Mouse (Mus musculus) WW6 (cell line): ENCODE measurements around the gene Ptpn22.
"Not testable (repeated sequence)": the region's sequence is repeated elsewhere in the genome, so short reads cannot be mapped to it uniquely, and the experiment has no call there.

Experiments used
- DNase-seq: peaks from one replicate; pipeline ENCODE4 v3.0.0-alpha.2; 2013; ENCODE audit warnings: low read depth, low spot score

The Ptpn22 gene

DNA sequence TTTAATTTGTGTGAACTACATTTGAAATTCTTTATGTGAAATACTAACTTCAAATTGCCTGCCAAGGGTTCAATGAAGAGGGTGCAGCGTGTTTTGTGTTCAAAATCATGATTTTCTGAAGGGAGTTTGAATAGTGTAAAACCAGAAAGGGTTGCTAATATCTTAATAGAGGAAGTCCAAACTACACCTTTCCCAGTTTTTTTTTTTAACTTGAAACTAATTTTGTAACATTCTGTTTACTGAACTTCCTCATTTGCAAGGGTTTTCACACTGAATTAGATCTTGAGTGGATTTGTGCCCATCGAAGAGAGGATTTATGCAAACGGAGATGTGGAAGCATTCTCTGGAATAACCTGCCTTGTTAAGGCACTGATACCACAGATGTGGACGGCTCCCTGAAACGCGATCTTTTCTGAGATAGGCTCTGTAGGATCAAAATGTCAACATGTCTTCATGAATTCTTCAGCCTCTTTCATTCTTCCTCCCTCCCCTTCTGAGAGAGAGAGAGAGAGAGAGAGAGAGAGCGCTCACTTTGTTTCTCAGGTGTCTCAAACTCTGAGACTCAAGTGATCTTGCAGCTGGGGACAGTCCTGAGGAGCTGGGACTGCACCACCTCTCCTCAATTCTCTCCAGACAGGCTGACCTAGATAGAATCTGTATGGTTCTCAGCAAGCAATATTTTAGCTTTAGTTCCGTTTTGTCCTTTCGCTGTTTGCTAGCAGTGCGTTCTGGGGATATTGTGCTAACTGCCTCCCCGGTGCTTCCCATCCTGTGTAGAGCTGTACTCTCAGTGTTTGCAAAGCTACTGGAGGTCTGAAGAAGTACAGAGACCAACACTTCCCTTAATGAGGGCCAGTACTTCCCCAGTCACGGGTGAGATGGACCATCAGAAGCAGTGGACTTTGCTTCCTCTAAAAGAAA, at the start of gene Ptpn22:
Gene Ptpn22, plus strand, starts transcription at position 915 of the 921 bp plus-strand sequence.
- DNase-seq: no peak

DNA sequence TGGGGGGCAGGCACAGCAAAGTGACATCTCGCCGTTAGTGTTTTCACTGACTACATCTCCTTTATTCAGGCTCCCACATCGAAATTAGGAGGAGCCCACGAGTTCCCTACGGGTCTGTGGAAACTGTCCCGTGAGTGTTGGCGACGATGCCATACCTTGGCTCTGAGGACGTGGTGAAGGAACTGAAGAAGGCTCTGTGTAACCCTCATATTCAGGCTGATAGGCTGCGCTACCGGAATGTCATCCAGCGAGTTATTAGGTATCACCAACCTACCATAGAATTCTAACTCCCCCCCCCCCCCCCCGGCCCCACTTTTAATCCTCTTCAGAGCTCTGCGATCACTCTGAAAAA, 49.8 kb upstream of the Ptpn22 start:
- no peak for DNase-seq

DNA sequence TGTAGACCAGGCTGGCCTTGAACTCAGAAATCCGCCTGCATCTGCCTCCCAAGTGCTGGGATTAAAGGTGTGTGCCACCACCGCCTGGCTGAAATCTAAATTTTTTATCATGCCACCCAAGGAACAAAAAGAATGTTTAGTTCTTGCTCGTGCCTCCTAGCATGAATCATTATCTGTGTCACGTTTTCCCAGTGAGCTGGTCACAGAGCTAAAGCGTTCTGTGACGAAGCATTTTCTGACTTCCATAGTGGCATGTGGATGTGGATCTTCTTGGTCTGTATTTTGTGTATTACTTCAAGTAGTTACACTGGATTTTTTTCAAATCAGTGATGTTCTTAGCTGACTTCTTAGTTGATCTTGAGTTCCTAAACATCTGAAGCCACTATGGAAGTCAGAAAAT, 48.6 kb upstream of the Ptpn22 start:
- DNase-seq: no peak

DNA sequence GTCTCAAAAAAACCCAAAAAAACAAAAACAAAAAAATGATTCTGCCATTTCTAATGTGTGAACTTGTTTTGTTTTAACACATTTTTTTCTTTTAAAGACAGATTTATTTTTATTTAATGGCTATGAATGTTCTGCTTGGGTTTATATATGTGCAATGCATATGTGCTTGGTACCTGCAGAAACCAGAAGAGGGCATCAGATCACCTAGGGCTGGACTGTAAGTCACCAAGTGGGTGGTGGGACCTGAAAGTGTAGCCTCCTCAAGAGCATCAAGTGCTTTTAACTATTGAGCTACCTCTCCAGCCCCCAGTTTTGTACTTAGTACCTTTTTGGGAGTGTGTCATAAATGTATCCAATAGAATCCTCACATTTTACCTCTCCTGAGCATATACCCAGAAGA, 32.0 kb upstream of the Ptpn22 start:
- DNase-seq: no peak

DNA sequence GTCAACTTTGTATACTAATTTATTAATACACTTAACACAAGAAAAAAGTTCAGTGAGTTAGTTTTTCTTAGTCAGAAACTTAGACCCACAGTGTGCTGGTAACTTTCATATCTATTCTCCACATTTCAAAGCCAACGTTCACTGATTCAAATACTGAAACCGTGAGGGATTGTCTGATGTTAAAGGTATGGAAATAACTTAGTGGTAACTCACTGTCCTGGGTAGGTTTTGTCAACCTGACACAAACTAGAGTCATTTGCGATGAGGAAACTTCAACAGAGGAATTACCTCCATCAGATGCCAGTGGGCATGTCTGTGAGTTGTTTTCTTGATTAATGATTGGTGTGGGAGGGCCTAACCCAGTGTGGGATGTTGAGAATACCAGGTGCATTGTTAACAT, 30.6 kb upstream of the Ptpn22 start:
- DNase-seq: no peak

DNA sequence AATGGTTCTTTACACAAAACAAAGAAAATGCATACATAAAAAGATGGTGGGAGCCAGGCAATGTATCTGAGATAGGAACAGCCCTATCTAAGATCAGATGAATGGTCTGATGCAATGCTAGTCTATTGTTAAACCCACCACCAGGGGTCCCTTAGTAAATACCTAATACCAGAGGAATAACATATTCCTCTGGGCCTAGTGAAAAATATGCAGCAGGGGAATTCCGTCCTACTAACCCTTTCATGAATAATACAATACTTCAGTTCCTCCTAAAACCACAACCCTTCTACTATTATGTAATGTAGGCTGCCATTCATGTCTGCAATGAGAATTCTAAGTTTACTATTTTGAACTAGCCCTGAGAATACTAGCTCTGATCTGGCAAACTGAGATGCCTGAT, 28.9 kb upstream of the Ptpn22 start:
- not testable (repeated sequence) for DNase-seq

DNA sequence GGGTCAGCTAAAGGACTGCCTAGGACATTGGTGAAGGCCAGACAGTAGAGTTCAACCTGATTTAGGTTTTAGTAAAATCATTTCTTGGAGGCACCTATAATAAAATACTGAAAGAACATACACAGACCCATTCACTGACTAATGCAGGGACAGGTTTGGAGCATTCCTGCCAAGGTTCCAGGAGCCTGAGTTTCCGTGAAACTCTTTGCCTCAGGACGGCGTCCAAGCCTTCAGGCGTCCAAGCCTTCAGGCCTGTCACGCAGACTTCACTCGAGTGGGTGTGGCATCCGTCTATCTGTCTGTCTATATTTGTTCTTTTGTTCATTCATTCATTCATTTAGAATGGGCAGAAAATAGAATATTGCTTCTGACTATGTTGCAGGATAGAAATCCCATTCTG, 28.4 kb upstream of the Ptpn22 start:
- DNase-seq: no peak

DNA sequence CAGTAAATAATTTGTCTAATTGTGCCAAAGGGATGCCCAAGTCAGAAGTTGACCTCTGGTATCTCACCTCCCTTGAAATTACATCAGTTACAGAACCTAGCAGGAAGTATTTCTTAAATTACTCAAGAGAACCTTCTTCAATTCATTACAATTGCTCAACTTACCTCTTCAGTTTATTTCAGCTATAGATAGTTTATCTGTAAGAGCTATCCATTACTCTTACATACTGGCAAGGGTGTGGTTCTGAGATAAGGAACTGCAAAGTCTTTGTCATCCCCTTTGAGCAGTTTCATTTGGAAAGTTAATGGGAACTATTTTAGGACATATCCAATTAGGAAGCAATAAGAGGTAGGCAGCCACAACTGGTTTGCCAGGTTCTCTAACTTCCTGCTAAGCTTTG, 27.2 kb upstream of the Ptpn22 start, which contains the start of gene Bcl2l15:
Gene Bcl2l15, plus strand, starts transcription at position 176 of the 400 bp plus-strand sequence.
- DNase-seq: no peak

DNA sequence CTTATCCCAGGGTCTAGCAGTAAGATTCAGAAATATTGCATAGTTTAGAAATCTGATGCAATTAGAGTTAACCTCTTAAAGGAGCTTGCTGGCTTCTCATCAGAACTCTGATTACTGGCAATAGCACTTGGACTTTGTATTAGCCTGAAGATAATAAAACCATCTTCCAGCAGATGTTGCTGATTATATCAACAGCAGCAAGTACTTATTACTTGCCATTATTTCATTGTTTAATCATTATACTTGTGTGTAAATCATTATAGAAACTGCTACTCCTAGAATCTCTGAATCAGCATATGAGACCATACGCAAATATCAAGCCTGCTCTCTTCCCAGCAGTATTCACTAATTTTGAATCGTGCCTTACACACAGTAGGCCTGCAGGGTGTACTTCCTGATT, 25.6 kb upstream of the Ptpn22 start:
- DNase-seq: no peak

DNA sequence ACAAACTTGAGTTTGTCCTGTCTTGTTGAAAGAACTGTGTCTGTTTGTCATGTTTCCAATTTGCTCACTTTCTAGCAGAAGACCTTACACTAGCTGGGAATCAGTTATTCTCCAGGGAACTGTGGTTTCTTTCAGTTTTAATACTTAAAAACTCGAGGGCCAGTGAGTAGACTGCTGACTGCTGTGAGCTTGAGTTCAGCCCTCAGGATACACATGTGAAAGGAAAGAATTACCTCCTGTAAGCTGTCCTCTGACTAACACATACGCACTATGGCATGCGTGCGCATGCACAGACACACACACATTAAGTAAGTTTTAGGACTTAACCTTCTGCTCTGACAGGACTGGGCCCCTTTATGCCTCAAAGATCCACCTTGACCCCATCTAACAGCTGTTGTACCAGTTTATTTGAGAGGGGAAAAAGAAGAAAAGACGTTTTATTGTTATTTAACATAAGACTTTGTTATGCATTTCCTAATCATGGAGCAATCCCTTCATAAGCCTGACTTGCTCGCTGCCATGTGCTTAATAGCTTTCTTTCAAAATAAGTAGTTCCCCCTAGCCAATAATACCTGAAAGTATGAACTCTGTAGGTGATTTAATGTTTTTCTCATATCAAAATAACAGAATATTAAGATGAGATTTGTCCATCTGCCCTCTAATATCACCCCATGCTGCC, 24.2 kb upstream of the Ptpn22 start:
- no peak for DNase-seq

DNA sequence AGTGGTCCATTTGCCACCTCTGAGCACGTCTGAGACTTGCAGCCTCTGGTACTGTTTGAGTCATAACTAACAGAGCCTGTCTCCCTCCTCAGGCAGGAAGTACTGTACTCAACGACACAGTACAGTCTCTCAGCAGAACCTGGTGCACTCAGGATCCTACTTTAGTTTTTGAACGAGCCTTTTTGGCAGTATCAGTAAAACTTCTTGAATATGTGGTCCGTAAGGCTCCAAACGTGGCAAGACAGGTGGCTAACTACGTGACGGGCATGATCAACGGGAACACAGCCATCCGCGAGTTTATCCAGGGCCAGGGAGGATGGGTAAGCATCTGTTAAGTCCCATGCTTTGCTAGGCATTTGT, 23.7 kb upstream of the Ptpn22 start:
- no peak for DNase-seq

DNA sequence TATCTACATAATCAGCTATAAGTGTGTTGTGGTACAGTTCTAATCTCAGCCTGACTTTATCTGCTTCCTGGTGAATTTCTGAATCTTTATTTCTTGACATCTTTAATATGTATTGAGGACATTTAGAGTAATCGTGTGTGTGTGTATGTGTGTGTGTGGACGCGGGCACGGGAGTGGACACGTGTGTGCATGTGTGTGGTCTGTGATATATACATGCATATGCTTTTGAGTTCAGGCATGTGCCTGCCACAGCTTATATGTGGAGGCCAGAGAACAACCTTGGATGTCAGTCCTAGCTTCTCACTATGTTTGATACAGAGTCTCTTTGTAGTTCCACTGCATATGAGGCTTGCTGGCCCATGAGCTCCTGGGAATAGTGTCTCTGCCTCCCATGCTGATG, 23.1 kb upstream of the Ptpn22 start:
- no peak for DNase-seq

DNA sequence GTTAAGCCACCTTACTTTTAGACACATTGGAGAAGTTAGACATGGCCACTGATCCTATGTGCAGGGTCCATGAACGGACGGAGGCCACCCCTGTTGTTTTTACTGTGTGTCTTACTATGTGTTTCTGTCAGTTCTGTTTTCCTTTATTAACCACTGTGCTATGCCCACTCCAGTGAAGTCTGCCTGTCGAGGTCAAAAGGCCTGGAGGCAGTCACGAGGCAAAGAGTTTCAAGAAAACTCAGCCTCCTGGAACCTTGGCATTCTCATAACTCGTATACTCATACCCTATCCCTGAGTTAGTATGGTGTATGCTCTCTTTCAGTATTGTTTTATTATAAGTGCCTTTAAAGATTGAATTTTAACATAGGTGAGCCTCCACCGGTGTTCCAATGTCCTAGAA, 19.9 kb upstream of the Ptpn22 start:
- no peak for DNase-seq

DNA sequence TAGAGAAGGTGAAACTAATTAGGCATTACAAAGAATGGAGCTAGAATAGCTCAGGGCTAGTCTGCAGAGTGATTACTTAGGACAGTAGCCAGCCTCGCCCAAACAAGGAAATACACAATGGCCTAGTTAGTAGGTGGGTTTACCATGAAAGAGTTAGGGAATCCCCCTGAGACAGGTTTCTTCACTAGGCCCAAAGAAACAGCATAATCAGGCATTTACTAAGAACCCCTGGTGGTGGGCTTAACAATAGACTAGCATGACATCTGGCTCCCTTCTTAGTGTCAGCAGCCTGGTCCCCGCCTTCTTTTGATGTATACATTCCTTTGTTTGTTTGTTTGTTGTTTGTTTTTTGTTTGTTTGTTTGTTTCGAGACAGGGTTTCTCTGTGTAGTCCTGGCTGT, 19.4 kb upstream of the Ptpn22 start:
- DNase-seq: not testable (repeated sequence)

DNA sequence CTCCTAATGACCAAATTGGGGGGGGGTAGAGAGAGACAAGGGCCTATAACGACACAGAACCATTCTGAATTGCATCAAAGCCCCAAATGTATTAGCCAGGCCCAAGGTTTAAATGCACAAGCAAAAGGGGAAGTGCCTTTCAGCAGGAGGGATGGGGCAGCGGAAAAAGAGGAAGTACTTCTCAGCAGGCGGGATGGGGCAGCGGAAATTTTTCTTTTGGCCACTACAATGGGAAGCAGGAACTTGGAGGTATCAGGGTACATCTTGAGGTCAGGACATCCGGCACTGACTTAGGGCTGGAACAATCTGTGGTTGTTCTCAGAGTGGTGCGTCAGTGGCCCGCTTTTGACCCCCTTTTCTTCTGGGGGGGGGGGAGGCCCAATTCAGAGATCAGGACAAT, 18.6 kb upstream of the Ptpn22 start:
- not testable (repeated sequence) for DNase-seq

DNA sequence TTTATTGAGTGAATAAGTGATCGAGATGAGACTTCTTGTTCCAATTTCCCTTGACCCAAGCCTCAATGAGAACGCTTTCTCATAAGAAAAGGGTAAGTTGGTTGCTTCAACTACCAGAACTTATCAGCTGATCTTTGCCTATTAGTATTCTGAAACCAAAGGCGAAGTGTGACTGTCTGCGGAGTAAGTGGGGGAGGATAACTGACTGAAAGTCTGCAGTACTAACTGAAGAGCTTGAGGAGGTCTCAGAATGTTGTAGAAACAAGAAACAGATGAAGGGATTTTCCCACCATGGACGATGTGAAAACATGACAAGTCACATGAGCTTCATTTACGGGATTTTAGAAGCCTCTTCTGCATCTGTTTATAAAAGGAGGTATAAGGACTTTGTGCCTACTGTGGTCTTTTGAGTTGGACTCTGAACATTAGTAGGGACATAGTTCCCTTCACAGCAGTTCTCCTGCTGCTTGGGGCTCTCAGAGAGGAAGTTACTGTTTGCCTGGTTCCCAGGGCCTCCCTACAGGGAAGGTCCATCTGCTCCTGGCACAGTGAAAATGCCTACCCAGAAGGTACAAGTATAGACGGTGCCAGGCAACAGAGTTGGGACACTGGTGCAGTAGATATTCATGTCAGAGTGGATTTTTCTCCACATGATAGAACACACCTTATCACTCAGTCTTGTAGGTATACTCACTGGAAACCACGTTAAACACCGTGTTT, 8.8 kb upstream of the Ptpn22 start:
- peak; percentile 24 for DNase-seq

DNA sequence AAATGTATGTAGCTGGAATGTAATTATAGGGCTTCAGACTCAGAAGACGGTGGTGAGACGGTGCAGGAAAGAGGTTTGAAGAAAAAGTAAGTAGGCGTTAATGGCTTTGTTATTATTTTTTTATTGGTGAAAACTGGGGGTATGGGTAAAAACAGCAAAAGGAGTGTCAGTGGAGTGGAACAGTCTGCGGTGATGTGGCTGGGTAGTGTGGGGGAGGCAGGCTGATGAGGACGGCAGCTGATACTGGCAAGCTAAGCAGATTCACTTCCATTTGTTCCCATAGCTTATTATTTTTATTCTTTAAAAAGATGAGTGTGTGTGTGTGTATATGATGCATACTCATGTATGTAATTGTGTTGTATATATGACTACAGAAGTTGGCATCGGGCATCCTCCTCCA, 8.1 kb upstream of the Ptpn22 start:
- no peak for DNase-seq

DNA sequence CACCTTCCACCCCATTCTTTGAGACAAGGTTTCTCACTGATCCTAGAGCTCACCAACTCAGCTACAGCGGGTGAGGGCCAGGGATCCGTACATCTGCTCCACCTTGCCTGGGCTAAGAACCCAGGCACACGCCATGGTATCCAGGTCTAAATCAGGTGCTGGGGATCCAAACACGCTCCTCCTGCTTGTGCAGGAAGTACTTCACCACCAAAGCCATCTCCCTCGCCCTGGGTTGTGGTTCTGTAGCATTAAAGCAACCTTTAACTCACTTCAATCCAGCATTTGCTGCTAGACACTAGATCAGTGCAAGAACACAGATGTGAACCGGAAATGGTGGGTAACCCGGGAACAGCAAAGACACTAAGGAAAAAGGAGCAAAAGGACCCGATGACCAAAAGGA, 7.7 kb upstream of the Ptpn22 start:
- DNase-seq: no peak

DNA sequence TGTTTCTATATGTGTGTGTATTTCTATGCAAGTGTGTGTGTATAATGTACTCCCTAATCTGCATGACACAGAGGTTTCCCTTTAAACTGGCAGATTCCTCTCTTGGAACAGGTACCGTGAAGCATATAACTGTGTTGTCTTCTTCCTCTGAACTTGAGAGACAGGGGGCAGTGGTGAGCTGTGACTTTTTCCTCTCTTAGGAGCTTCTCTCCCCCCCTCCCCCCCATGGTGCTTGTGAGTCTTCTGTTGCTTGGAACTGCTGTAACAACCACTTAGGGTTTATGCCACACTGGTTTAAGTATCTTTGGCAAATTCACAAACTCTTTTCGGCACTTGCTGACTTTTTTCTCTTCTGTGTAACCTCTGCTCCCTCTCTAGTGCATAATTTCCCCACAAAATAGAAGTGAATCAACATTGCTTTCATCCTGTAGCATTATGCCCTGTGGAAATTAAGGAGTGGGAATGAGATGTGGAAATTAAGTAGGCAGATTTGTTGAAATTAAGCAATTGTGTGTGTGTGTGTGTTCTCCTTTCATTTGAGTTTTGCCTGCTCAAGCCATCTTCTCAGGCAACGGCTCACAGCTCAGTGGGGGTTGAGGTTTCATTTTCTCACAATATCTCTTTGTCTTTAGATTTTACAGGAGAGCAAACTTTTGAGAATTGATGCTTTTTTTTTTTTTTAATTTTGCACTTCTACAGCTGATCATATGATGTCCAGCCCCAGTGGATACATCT, 6.9 kb upstream of the Ptpn22 start:
- DNase-seq: peak; percentile 72

DNA sequence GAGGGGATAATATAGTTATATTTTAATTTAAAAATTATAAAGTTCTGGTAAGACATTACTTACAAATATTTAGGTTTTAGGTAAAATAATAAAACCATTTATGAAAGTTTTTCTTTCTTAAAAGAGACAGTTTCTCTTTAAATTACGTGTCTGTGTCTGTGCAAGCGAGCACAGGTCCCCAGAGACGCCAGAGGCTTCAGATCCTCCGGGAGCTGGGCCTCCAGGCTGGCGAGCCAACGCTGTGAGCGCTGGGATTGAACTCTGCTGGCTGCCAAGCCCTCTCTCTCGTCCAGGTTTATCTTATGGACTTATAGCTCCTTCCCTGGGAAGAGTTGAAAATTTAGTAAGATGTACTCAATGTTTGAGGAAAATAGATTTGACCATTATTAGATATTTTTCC, 5.8 kb upstream of the Ptpn22 start:
- no peak for DNase-seq

DNA sequence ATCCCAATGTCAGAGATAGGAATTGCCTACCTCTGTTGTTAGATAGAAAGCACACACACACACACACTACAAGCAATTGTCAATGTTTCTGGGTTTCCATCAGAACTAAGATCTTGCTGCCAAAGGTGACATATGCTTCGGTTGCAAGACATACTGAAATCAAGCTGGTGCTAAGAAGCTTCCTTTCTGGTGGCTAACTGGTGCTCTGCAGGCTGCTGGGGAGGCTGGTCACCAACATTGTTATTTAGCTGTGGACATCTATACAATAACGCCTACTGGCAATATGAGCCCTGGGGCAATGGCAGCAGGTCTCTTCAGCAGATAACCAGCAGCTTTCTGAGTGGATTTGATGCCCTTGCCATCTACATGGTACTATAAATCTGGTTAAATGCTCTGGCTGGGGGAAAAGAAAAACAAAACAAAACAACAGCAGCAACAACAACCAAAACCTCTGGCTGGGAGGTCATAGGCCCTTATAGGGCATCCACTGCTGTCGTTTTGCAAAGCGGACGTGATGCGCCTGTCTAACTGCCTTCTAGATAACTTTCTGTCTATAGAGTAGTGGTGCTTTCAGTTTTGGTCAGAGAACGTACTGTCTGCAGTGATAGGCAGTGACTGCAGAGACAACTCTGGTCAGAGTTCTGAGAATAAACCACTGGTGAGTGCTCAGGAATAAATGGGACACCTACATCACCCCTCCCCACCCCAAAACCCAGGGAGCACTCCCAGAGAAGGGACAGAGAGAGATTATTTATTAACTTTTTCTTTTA, 2.4 kb upstream of the Ptpn22 start:
- no peak for DNase-seq
